Mouse (Mus musculus): ENCODE data around the gene Mafg. TPM values are rescaled to one million over a fixed set of nuclear protein-coding genes. Genes with fewer than 3 reads are reported as not detected.
A peak's percentile ranks its signal among the peaks of the same experiment; 100 is the strongest.
"Not testable (repeated sequence)": the region's sequence is repeated elsewhere in the genome, so short reads cannot be mapped to it uniquely, and the experiment has no call there.

Mafg gene
- 19.4 and 20.2 TPM in 2 replicates for polyA plus RNA-seq (2014; fragmentation: Nextera tagmentation; extraction: Ambion mirVana)

- H3K9me3 ChIP-seq (replicated peaks; ENCODE audit: control insufficient read depth, low read length) = no peaks in the 10 kb centered on the region
- peak within 1 kb of the TSS; percentile 92 for H3K4me3 ChIP-seq (ENCODE audit: low read depth, low read length)
- H3K36me3 ChIP-seq (ENCODE audit: control insufficient read depth, insufficient read depth, low read length) = peaks cover 7% of the 10 kb centered on the region; the same call in 1 of the 2 replicates
- H3K9ac ChIP-seq (ENCODE audit: low read depth, low read length) = peak within 1 kb of the TSS; percentile 90
- peak within 1 kb of the TSS; percentile 94 for H3K27ac ChIP-seq (ENCODE audit: low read depth, low read length)
- ATAC-seq (replicated peaks; ENCODE audit: insufficient number of reproducible peaks, low FRiP score, low TSS enrichment) = peak; percentile 85
- 9% methylated on average over 58 of the region's 58 CpGs for WGBS (ENCODE audit: insufficient replicate concordance)
- H3K4me2 ChIP-seq = peak within 1 kb of the TSS; percentile 91
- peaks cover 36% of the 10 kb centered on the region for H3K4me1 ChIP-seq (ENCODE audit: control insufficient read depth, insufficient read depth, low read length)
- H3K27me3 ChIP-seq (ENCODE audit: control insufficient read depth, insufficient read depth, low read length) = no peaks in the 10 kb centered on the region
These were observed at the start of gene Mafg for GRCm38 (mm10) chr11:120633520-120634343. Gene Mafg, minus strand, starts transcription at chr11:120633600.

DNA sequence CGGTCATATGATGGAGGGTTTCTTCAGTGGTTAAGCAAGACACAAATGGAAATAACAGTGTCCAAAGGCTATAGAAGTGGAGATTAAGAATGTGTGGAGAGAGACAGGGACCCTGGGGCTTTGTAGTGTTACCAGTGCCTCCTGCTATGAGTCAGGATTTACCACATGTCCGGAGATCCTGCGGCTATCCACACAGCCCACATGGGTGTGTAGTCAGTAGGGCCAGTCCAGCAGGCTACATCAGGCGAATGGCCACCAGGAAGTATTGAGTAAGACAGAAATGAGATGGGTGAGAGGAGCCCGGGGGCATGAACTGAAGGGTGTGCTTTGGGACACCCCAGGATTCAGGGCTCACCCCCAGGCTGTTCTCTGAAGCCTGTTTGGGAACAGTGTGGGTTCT lies 49.3 kb upstream of the Mafg start:
- ATAC-seq (replicated peaks; ENCODE audit: insufficient number of reproducible peaks, low FRiP score, low TSS enrichment) = no peak
- H3K4me1 ChIP-seq (ENCODE audit: control insufficient read depth, insufficient read depth, low read length) = no peaks in the 10 kb centered on the region
- H3K36me3 ChIP-seq (ENCODE audit: control insufficient read depth, insufficient read depth, low read length) = peaks cover 13% of the 10 kb centered on the region; the same call in 1 of the 2 replicates
- H3K27ac ChIP-seq (ENCODE audit: low read depth, low read length) = no peak overlapping the region
- H3K9me3 ChIP-seq (replicated peaks; ENCODE audit: control insufficient read depth, low read length) = no peaks in the 10 kb centered on the region
- WGBS (ENCODE audit: insufficient replicate concordance) = 89% methylated on average over 5 of the region's 5 CpGs
- H3K27me3 ChIP-seq (ENCODE audit: control insufficient read depth, insufficient read depth, low read length) = no peaks in the 10 kb centered on the region
- no peak overlapping the region for H3K4me2 ChIP-seq
- no peak overlapping the region for H3K9ac ChIP-seq (ENCODE audit: low read depth, low read length)
- no peak overlapping the region for H3K4me3 ChIP-seq (ENCODE audit: low read depth, low read length)

DNA sequence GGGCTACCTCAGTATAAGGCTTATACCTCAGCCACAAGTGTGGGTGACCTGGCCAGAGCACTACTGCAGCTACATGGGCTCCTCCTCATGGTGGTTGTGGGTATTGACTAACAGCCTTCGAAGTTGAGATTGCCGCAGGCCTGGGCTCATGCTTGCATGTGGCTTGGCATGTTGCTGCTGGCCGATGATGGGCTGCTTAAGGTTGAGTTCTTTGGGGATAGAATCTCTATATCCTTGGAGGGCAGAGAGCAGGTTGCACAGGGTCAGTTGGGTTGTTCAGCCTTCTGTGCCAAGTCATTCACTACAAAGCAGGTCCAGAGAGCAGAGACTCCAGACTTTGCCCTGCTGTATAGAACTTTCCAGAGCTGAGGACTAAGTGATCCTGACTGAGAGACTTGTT lies 46.5 kb upstream of the Mafg start:
- no peaks in the 10 kb centered on the region for H3K27me3 ChIP-seq (ENCODE audit: control insufficient read depth, insufficient read depth, low read length)
- H3K4me3 ChIP-seq (ENCODE audit: low read depth, low read length) = no peak overlapping the region
- H3K4me2 ChIP-seq = no peak overlapping the region
- WGBS (ENCODE audit: insufficient replicate concordance) = 70% methylated on average over 3 of the region's 3 CpGs
- no peak for ATAC-seq (replicated peaks; ENCODE audit: insufficient number of reproducible peaks, low FRiP score, low TSS enrichment)
- peaks cover 2% of the 10 kb centered on the region; the same call in 1 of the 2 replicates for H3K4me1 ChIP-seq (ENCODE audit: control insufficient read depth, insufficient read depth, low read length)
- peaks cover 9% of the 10 kb centered on the region; the same call in 1 of the 2 replicates for H3K36me3 ChIP-seq (ENCODE audit: control insufficient read depth, insufficient read depth, low read length)
- no peak overlapping the region for H3K27ac ChIP-seq (ENCODE audit: low read depth, low read length)
- H3K9ac ChIP-seq (ENCODE audit: low read depth, low read length) = no peak overlapping the region
- no peaks in the 10 kb centered on the region for H3K9me3 ChIP-seq (replicated peaks; ENCODE audit: control insufficient read depth, low read length)

GRCm38 (mm10) chr11:120676951-120677350 lies 43.6 kb upstream of the Mafg start:
- Histone ChIP-seq H3K9ac (ENCODE audit: low read depth, low read length) (no peak overlapping the region), H3K36me3 (ENCODE audit: control insufficient read depth, insufficient read depth, low read length) (peaks cover 6% of the 10 kb centered on the region; the same call in 1 of the 2 replicates), H3K9me3 (replicated peaks; ENCODE audit: control insufficient read depth, low read length) (no peaks in the 10 kb centered on the region), H3K4me2 (no peak overlapping the region), H3K27me3 (ENCODE audit: control insufficient read depth, insufficient read depth, low read length) (no peaks in the 10 kb centered on the region), H3K27ac (ENCODE audit: low read depth, low read length) (no peak overlapping the region), H3K4me3 (ENCODE audit: low read depth, low read length) (no peak overlapping the region), H3K4me1 (ENCODE audit: control insufficient read depth, insufficient read depth, low read length) (peaks cover 8% of the 10 kb centered on the region)
- WGBS (ENCODE audit: insufficient replicate concordance) = 86% methylated on average over 4 of the region's 4 CpGs
- ATAC-seq (replicated peaks; ENCODE audit: insufficient number of reproducible peaks, low FRiP score, low TSS enrichment) = no peak

DNA sequence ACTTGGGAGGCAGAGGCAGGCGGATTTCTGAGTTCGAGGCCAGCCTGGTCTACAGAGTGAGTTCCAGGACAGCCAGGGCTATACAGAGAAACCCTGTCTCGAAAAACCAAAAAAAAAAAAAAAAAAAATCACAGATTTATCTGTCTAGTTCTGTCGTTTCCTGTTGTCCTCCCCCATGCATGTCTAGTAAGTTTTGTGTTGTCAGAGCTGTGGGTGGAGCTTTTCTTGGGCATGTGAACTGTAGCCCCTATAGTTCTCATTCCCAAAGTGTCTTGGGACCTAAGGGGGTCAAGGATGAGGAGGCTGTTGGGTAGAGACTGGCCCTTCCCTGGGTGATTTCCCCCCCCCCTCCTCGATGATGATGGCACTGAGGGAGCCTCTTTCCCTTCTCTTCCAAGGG lies 42.5 kb upstream of the Mafg start:
- H3K27me3 ChIP-seq (ENCODE audit: control insufficient read depth, insufficient read depth, low read length); H3K4me3 ChIP-seq (ENCODE audit: low read depth, low read length); H3K9me3 ChIP-seq (replicated peaks; ENCODE audit: control insufficient read depth, low read length); ATAC-seq (replicated peaks; ENCODE audit: insufficient number of reproducible peaks, low FRiP score, low TSS enrichment); H3K36me3 ChIP-seq (ENCODE audit: control insufficient read depth, insufficient read depth, low read length); H3K4me2 ChIP-seq; H3K9ac ChIP-seq (ENCODE audit: low read depth, low read length); H3K4me1 ChIP-seq (ENCODE audit: control insufficient read depth, insufficient read depth, low read length); H3K27ac ChIP-seq (ENCODE audit: low read depth, low read length): not testable (repeated sequence)
- WGBS (ENCODE audit: insufficient replicate concordance) = 80% methylated on average over 4 of the region's 5 CpGs

DNA sequence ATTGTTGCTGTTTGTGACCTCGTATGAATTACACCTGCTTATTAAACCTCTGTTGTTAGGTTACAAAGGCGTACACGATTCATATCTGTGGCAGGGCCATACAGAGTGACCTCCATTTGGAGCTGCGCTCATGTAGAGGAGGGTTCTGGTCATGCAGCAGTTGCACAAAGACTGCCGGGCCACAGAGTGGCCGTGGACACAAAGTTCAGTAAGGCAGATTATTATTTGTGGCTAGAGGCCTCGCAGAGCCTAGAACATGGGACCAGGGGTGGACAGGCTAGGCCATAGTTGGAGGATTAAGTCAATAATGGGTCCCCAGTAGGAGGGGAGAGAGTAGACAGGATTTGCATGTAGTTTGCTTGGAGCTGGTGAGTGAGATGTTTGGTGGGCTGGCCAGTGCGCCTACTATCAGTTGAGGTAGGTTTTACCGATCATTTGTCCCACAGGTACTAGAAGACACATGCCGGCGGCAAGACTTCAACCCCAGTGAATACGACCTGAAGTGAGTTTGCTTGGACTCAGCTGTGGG lies 40.3 kb upstream of the Mafg start:
- Histone ChIP-seq H3K4me1 (ENCODE audit: control insufficient read depth, insufficient read depth, low read length) (peaks cover 8% of the 10 kb centered on the region), H3K27me3 (ENCODE audit: control insufficient read depth, insufficient read depth, low read length) (no peaks in the 10 kb centered on the region), H3K36me3 (ENCODE audit: control insufficient read depth, insufficient read depth, low read length) (peaks cover 3% of the 10 kb centered on the region; the same call in 1 of the 2 replicates), H3K9ac (ENCODE audit: low read depth, low read length) (peak overlapping the region; percentile 90), H3K9me3 (replicated peaks; ENCODE audit: control insufficient read depth, low read length) (no peaks in the 10 kb centered on the region), H3K4me2 (peak overlapping the region; percentile 86), H3K27ac (ENCODE audit: low read depth, low read length) (peak overlapping the region; percentile 89), H3K4me3 (ENCODE audit: low read depth, low read length) (peak overlapping the region; percentile 74)
- 36% methylated on average over 12 of the region's 12 CpGs for WGBS (ENCODE audit: insufficient replicate concordance)
- ATAC-seq (replicated peaks; ENCODE audit: insufficient number of reproducible peaks, low FRiP score, low TSS enrichment) = no peak

DNA sequence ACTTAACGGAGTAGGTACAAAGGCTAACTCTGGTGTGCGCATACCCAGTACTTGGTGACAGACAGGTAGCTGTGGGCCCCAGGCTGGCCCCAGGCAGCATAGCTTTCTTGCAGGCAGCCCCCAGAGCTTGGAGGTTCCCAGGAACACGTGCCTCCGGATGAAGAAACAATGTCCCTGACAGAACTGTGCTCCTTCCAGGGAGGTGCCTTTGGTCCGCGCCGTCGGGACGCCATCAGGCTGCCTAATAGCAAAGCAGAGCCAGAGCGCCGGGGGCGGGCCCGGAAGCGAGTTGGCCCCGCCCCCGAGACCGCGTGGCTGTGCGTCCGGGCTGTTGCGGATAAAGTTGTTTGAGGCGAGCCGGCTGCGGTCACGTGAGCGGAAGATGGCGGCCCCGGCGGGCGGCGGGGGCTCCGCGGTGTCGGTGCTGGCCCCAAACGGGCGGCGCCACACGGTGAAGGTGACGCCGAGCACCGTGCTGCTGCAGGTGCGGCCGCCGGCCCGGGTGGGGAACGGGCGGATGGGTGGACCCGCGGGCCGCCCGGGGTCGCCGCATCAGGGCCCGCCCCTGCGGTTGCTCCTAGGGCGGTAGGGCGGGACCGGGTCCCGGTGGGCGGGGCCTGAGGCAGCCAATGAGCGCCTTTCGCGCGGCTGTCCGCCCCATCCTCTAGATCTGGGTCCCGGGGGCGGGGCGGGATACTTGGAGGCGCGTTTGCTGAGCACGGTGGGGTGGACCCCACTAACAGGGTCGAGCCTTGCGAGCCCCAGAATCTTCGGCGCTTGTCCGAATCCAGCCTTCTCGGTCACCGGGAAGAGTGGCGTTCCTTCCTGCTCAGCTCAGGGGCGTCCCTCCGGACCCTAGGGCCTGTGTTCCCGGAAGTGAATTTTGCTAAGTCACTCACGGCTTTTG lies 39.5 kb upstream of the Mafg start, which contains the start of gene Aspscr1:
Aspscr1 (plus strand) TSS at position 287 of the 907 bp plus-strand sequence.
- H3K27ac ChIP-seq (ENCODE audit: low read depth, low read length) = peak within 1 kb of the TSS; percentile 89
- no peaks in the 10 kb centered on the region for H3K9me3 ChIP-seq (replicated peaks; ENCODE audit: control insufficient read depth, low read length)
- 2% methylated on average over 75 of the region's 83 CpGs for WGBS (ENCODE audit: insufficient replicate concordance)
- peak within 1 kb of the TSS; percentile 90 for H3K9ac ChIP-seq (ENCODE audit: low read depth, low read length)
- H3K4me1 ChIP-seq (ENCODE audit: control insufficient read depth, insufficient read depth, low read length) = peaks cover 8% of the 10 kb centered on the region
- H3K27me3 ChIP-seq (ENCODE audit: control insufficient read depth, insufficient read depth, low read length) = no peaks in the 10 kb centered on the region
- no peaks in the 10 kb centered on the region for H3K36me3 ChIP-seq (ENCODE audit: control insufficient read depth, insufficient read depth, low read length)
- peak; percentile 97 for ATAC-seq (replicated peaks; ENCODE audit: insufficient number of reproducible peaks, low FRiP score, low TSS enrichment)
- H3K4me3 ChIP-seq (ENCODE audit: low read depth, low read length) = peak within 1 kb of the TSS; percentile 74
- H3K4me2 ChIP-seq = peak within 1 kb of the TSS; percentile 86

GRCm38 (mm10) chr11:120666617-120667016 lies 33.2 kb upstream of the Mafg start:
- H3K4me2 ChIP-seq = no peak overlapping the region
- peaks cover 4% of the 10 kb centered on the region; the same call in 1 of the 2 replicates for H3K4me1 ChIP-seq (ENCODE audit: control insufficient read depth, insufficient read depth, low read length)
- no peak overlapping the region for H3K4me3 ChIP-seq (ENCODE audit: low read depth, low read length)
- H3K9me3 ChIP-seq (replicated peaks; ENCODE audit: control insufficient read depth, low read length) = no peaks in the 10 kb centered on the region
- ATAC-seq (replicated peaks; ENCODE audit: insufficient number of reproducible peaks, low FRiP score, low TSS enrichment) = no peak
- WGBS (ENCODE audit: insufficient replicate concordance) = 1% methylated on average over 3 of the region's 3 CpGs
- H3K9ac ChIP-seq (ENCODE audit: low read depth, low read length) = no peak overlapping the region
- H3K27me3 ChIP-seq (ENCODE audit: control insufficient read depth, insufficient read depth, low read length) = peaks cover 24% of the 10 kb centered on the region
- H3K36me3 ChIP-seq (ENCODE audit: control insufficient read depth, insufficient read depth, low read length) = no peaks in the 10 kb centered on the region
- no peak overlapping the region for H3K27ac ChIP-seq (ENCODE audit: low read depth, low read length)
